Mouse (Mus musculus) layer of hippocampus, adult 9-10 months (tissue): ENCODE measurements around the gene Sox11.

Experiments used
- DNase-seq: peaks from one replicate; pipeline ENCODE4 v3.0.0; 2022; ENCODE audit warnings: low spot score

The Sox11 gene

DNA sequence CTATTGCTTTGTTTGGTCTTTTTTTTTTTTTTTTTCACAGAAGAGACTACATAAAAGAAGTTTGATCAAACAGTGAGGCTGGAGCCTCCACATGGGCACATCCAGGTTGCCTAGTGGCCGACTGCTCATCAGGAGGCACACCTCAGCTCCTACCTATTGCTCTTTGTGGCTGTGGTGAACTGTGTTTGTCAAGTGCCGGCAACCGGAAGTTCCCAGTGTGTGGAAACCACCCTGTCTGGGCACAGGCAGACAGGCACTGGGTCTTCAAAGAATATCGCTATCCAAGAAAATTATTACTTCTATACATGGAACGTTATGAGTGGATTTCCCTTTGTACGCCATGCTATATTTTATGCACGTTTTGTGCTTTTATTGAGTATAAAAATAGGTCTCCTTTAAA, 6.0 kb downstream of the Sox11 start:
- DNase-seq, result no peak

DNA sequence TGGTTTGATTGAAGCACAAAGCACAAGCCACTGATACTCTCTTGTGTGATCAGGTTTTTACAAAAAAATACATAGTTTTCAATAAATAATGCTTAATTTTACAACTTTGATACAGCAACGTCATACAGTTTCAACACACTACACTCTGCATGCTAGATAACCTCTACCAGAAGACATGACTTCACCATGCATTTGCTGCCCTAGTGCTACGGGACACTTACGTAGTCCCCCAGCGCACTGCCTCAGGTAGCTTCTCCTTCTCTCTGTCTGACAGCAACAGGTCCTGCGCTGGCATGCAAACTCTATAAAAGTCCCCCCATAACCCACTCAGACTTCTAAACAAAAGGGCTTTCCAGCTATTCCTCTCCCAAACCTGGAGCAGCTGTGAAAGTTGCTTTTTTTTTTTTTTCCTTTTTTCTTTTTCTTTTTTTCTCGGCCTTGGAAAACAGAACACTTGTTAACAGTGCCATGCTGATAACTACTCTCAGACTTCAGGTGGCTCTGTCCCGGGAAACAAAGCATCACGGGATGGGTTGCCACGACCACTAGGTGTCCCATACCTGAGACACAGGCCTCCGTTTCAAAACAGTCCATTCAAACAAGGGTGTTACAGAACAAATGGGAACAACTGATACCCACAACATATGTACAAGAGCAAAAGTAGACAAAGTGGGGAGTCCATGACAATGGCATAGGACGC, 6.9 kb downstream of the Sox11 start:
- no peak for DNase-seq

DNA sequence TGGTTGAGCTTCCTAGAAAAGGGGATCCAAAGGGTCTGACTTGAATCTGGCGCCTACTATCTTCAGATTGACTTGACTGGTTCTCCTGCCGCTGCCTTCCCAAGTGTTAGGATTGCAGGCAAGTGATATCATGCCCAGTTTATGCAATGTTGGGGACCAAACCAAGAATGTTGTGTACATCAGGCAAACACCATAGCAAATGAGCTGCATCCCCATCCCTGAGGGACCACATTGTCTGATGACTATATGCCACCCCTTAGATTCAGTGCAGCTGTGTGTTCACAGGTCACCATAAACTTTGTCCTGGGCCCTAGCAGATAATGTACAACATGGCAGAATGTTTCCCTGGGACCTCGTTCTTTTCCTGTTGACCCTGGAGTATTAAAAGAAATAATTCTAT, 8.8 kb downstream of the Sox11 start:
- DNase-seq, result no peak

- DNase-seq, result no peak
These were observed 19.0 kb downstream of the Sox11 start for GRCm38 (mm10) chr12:27323423-27323822.

GRCm38 (mm10) chr12:27320705-27321104, 21.7 kb downstream of the Sox11 start:
- DNase-seq, result no peak

GRCm38 (mm10) chr12:27312985-27313384, 29.4 kb downstream of the Sox11 start:
- no peak for DNase-seq

GRCm38 (mm10) chr12:27311854-27312466, 30.4 kb downstream of the Sox11 start:
- DNase-seq, result no peak

DNA sequence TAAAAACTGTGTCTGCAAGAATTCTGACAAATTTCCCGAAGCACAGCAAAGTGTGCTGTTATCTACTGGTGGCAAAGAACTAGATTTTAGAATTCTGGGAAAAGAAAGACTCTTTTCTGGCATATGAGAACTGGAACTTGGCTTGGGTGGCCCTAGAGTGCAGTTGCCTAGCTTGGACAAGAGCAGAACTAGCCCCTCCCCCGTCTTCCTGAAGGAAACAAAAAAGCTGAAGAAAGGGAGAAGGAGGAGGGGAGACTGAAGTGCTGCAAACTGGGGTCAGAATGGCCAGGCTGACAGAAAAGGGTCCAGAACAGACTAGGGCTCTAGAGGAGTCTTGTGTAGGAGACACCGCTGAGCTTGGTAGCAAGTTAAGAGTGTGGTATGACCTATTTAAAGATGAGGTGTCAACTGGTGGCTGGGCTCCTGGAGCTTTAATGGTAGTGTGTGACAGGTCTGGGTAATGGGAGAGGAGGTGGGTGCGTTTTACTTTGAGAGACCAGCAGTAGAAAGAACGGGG, 31.0 kb downstream of the Sox11 start:
- no peak for DNase-seq

GRCm38 (mm10) chr12:27310703-27311102, 31.7 kb downstream of the Sox11 start:
- no peak for DNase-seq

GRCm38 (mm10) chr12:27309969-27310368, 32.4 kb downstream of the Sox11 start:
- no peak for DNase-seq

GRCm38 (mm10) chr12:27304713-27305437, 37.5 kb downstream of the Sox11 start:
- DNase-seq, result no peak

DNA sequence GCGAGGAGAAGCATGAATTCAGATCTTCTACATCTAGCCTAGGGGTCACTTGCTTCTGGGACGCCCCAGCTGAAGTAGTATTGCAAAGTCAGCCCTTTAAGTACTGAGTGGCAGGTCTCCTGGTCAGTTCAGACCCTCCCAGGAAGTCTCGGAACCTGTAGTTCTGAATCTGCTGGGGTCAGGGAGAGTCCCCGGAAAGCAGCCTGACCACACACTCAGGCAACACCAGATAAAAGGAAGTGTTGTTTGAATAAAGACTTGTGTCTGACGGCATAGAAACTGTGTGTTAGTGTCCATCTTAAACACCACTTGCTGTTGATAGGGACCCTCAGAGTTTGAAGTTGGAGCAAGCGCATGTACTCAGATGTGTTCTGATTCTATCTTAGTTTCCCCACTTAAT, 39.2 kb downstream of the Sox11 start:
- no peak for DNase-seq

- no peak for DNase-seq
These were observed 43.7 kb downstream of the Sox11 start for GRCm38 (mm10) chr12:27298721-27299120.

- DNase-seq, result no peak
These were observed 48.2 kb downstream of the Sox11 start for GRCm38 (mm10) chr12:27294191-27294590.

DNA sequence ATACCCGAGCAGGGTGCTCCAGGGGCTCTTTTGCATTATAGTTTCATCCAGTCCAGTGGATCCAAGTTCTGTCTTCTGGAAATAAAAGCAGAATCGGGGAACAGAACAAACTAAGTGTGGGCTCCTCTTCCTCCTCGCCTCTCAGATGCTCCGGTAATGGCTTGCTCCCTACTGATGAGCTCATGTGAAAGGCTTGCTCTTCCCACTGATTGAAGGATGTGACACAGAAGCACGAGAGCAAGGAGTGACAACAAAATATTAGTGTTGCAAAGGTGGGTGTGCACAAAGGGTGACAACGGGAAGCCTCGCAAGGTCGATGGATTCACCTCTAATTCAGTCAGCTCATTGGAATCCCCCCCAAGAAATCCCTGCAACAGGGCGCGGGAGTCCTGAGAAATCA, 48.6 kb downstream of the Sox11 start:
- no peak for DNase-seq

GRCm38 (mm10) chr12:27293208-27293607, 49.2 kb downstream of the Sox11 start:
- DNase-seq, result no peak
